Mouse (Mus musculus): ENCODE results near the gene Chd5.

Chd5 gene

DNA sequence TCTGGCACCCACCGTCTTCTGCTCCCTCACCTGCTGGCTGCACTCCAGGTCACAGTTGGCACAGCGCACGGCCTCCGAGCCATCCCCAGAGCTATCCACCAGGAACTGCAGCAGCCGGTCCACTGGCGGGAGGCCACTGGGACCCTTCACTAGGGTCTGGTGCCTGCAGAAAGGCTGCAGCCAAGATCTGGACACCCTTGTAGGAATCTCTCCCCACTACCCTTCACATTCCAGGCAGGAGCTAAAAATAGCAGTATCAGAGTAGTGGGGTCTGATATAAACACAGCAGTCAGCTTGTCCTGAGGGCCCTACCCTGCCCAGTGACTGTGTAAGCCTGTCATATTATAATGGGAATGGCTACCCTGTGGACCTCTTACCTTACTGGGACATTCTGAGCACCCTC lies 20.8 kb upstream of the Chd5 start:
- no peak for DNase-seq (ENCODE audit: low spot score)

DNA sequence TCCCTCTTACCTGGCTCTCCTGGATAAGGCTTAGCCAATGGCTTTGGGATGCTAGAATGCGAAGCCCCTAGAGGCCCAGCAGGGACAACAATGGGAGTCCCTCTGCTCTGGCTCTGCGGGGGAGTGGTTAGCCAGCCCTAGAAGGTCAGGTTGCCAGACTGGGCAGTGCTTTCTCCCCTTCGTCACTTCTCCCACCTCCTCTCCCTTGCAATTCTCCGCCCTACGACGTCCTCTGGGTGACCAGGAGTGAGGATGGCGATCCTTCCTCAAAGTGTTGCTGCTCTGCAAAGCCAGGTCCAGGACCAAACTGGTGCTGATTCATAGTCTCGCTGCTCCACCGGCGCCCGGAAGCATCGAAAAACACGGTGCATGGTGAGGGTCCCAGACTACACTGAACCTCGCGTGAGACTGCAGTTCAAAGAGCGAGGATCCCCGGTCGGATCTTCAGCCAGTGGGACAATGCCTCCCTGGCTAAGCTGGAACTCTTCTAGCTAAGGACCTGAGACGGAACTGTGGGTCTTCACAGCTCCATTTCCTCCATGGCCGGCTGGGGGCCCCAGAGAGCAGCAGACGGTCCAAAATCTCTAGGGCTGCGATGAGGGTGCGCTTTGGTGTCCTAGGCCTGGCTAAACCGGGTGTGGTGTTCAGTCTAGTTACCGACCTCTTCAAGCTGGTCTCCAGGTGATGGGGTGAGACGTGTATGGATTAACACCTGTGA lies 19.8 kb upstream of the Chd5 start, which contains the start of gene Rnf207:
Gene Rnf207 (minus strand): TSS at position 477 of the 718 bp plus-strand sequence.
- peak; percentile 38 for DNase-seq (ENCODE audit: low spot score)

DNA sequence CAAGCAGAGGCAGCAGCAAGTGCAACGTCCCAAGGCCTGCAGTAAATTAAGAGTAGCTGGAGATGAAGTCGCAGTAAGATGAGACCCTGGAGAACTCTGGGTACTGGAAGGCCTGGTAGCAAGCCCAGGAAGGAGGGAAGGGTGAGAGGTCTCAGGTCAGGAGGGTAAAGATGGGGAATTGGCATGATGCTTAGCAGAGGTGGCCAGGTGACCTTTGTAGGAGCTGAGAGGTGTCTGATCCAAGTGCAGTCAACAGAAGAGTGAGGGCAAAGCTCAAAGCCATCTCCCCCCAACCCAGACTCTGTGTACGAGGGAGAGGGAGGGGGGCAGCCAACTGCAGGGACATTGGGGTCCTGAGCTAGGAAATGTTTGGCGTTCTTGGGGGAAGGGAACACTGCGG lies 17.0 kb upstream of the Chd5 start:
- no peak for DNase-seq (ENCODE audit: low spot score)

DNA sequence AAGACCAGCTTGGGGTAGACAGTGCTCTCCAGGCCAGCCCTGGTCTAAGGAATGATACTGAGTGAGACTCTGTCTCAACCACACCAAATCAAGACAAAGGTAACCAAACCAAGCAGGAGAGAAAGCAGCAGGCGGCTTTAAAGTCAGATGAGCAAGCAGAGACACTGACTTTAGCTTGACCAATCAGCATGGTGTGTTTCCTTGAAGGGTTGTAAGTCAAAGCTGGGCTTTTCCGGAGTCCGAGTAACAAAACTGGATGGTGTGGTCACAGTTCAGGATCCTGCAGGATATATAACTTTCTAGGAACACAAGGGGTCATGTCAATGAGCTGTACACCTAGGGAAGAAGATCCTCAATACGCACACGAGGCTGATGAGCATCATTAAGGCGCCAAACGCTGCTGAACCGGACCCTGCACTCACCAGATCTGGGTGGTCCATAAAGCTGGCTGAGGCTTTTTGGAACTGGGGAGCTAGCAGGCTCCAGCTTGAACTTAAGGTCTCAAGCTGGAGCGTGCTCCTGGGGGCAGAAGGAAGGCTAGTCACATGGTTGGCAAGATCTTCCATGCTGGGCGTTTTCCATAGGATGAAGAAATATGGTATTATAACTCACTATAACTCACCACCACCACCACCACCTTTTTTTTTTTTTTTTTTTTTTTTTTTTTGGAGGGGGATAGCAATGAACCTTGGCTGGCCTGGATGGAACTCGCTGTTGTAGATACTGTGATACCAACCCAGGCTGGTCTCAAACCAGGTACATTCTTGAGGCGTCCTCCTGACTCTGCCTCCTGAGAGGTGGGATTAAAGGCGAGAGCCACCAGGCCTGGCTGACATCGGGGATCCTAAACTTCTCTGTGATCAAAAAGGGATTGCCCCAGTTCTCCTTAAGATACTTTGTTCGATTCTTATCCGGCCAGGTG lies 13.5 kb upstream of the Chd5 start:
- no peak for DNase-seq (ENCODE audit: low spot score)

DNA sequence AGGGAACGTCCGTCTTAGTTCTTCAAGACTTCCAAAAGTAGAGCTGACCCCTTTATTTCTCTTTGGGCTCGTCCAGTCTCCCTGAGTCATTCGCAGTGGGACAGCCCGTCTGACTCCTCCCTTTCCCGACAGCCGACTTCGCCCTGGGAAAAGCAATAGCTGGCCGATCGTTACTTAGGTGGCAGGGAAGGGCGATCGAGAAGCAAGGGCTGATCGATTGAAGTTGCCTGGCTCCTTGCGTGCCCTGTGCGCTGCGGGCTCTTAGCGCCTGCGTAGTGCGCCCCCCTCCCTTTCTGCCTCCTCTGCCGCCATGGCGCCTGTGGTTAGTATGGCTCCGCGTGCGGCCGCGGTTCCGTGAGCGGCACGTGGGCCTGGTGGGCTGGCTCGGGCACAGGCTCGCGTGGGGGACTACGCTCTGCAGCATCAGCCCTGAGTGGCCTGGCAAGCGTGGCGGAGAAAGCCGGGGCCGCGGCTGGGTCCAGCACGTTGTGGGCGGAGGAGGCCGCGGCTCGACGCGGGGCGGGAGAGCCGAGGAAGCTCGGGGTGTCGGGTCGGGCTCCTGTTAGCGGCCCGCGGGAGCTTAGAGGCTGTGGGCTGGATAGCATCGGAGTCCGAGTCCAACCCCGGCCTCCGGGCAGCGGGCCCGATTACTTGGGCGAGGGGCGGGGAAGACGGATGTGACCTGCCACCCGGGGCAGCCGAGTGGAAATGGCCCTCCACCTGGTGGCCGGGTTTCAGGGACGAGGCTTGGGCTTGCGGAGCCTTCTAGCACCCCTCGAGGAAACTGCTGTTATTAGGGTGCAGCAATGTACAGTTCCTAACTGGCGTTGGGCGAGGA lies 12.7 kb upstream of the Chd5 start, which contains the start of gene Rpl22:
Gene Rpl22 (plus strand): TSS at position 169 of the 838 bp plus-strand sequence.
- peak; percentile 97 for DNase-seq (ENCODE audit: low spot score)

DNA sequence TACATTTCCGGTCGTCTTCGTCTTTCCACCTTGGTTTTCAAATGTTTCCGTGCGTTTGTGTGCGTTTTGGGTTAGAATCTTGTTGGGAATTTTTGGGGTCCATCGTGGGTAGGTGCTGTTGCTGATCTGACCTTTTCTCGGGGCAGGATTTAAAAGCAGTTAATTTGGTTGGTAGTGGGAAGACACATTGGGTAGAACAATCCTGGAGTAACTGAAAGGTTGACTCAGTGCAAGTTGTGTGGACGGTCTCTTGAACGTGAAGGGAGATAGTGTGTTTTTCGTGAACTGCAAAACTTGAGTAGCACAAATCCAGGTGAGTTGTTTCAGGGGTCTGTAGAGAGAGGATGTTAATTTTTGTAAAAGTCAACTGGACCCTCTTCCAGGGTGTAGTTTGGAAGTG lies 11.9 kb upstream of the Chd5 start:
- DNase-seq (ENCODE audit: low spot score), result no peak

DNA sequence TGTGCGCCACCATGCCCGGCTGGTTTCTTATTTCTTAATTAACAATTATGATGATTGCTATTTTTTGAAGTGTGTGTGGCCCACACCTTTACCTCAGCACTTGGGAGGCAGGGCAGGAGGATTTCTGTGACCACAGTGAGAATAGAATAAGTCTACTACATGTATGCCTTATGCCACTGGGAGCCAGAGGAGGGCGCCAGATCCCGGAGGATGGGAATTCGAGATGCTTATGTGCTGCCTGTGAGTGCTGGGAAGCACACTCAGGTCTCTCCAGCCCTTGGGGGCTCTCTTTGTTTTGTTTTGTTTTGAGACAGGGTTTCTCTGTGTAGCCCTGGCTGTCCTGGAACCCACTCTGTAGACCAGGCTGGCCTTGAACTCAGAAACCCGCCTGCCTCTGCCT lies 9.8 kb upstream of the Chd5 start:
- peak; percentile 39 for DNase-seq (ENCODE audit: low spot score)

DNA sequence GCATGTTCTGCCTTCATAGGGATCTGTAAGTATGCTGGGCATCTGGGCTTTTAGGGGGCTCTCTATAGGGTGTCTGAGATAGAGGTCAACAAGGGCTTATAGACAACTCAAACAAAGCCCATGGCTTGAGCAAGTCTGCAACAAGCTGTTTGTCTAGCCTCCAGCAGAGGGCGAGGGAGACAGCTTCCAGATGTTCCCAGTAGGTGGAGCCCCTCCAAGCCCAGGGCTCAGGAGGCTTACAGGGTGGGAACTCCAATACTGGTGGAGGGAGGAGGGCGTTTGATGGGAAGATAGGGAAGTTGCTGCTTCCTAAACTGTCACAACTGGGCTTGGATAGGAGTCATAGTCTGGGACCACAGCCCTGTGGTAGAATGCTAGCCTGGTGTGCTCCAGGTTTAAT lies 5.5 kb upstream of the Chd5 start:
- peak; percentile 68 for DNase-seq (ENCODE audit: low spot score)

DNA sequence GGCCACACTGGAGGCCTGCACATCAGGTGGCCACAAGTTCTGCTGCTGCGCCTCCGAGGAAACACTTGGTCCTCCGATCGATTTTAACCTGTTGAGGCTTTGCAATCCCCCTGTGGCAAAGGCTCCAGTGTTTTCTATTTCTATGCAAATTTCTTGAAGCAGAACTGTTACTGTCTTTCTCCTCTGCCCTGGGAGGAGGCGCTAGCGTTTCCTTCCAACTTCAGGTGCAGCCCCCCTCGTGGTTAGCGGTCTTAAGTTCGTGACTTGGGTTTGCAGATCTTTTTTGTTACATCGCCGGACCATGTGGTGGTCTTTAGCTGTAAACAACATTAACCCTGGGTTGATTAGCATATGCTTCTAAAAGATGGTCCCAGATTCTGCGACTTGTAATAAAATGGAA lies 4.9 kb upstream of the Chd5 start:
- DNase-seq (ENCODE audit: low spot score), result no peak

DNA sequence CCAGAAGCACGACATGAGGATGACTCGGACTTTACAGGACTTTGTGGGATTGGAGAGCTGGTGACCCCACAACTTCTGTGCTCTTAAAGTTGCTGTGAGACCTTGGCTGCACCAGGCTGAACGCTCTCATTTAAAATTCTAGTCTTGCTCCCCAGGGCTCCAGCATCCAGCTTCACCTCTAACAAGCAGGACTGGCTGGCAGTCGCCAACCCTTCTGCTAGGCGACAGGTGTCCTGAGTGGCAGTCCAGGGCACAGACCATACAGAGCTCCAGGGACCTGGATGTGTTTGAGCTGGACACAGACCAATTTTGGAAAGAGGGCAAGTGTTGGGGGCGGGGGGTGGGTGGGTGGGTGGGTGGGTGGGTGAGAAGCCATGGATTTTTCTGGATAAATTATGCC lies 679 bp upstream of the Chd5 start:
- no peak for DNase-seq (ENCODE audit: low spot score)

DNA sequence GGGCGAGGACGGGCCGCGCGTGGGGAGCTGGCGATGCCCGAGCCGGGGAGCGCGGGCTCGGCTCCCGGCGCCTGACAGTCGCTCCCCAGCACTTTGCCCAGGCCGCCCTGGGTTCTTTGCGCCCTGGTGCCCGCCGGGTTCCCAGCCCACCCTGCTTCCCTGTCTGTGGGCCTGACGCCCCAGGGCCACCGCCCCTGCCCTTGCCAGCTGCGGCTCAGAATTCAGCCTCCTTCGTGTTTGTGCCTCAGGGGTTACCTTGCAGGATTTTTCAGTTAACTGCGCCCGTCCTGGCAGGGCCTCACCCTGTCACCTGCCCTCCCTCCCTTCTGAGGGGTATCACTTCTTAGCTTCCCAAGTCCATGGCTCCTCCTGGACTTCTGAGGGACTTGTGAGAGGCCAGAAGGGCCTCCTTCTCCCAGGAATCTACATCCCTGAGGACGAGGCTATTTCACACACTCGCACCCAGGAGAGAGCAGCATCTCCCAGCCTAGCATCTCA lies 891 bp downstream of the Chd5 start:
- no peak for DNase-seq (ENCODE audit: low spot score)

DNA sequence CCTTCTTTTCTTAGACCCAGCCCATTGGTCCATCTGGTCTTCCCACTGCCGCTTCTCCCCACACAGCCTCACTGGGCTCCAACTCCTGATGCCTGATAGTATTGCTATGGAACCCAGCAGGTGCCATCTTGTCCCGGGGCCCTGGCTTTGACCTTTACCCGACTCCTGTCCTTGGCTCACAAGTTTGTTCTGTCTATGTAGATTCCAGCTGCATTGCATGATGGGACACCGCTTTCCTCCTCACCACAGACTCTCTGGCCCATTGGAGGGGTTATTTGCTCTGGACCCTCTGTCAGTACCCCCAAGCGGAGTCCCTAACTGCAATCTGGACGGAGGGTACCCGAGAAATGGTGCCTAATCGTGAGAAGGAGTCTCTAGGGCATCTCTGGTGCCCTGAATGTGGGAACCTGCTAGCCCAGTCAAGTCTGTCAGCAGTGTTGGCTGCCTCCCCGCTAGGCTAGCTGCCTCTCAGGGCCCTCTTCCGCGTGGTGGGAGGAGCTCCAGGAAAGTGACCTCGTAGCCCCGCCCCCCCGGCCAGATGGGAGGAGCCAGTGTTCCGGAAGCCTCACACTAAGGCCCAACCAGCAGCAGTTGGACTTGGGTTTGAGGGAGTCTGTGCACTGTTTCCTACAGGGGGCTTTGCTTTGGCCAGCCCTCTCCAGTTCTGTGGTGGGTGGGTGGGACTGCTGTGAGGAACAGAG lies 2.3 kb downstream of the Chd5 start:
- no peak for DNase-seq (ENCODE audit: low spot score)

DNA sequence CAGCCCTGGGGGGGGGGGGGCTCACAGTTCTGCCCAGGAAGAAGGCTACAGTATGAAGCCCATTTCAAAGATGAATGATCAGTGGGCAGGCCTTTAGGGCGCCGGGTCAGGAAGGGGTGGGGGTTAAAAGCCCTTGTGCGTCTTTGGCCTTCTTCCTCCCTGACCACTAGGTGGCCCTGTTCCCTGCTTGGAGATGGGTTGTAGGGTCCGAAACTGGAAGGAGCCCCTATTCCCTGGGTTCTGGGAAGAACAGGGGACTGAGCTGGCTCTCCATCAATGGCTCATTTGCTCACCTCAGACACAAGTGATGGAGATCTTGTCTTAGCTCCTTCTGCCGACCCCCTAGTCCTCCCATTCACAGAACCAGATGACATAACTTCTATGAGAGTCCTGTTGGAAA lies 4.8 kb downstream of the Chd5 start:
- peak; percentile 33 for DNase-seq (ENCODE audit: low spot score)

DNA sequence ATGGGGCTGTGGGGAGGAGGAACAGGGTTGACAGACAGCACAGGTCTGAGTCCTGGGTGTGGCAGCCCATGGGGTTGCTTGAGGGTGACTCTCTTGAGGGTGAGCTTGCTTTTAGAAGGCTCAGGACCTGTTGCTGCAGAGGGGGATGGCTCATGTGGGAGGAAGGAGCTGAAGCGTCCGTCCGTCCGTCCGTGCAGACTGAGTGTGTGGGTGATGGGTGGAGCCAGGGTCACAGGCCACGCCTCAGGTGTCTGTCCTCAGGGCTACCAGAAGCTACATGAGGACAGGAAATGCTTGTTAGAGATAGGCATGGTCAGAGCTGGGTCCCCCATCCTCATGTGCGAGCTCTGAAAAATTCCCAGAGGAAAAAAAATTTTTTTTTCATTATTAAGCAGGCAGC lies 6.2 kb downstream of the Chd5 start:
- no peak for DNase-seq (ENCODE audit: low spot score)

DNA sequence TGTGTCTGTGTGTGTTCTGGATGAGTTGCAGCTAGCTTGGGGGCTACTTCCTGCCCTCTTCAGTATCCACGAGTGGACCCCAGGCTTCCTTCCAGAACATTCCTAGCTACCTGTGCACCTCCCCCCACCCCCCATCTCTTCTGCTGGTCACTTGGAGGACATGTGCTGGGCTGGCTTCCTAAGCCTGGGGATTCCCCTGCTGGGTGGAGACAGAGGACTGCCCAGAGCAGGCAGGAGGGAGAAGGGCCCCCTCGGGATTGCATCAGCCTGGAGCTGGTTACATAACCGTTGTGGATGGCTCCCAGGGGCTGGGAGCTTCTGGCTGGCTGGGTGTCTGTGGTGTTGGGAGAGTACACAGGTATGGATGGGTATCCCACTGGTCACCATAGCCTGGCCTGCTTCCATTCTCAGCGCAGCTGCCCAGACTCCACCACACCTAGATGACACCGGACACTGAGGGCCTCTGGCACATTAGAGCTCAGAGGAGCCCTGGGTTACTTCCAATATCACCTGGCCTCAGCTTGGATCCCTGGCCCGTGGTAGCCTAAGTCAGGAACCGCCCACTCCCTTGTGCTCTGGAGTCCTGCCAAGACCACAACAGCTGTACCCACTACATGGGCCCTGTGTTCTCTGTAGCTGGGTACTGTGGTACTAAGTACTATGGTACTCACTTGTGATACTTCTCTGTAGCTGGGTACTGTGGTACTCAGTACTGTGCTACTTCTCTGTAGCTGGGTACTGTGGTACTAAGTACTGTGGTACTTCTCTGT lies 6.9 kb downstream of the Chd5 start:
- DNase-seq (ENCODE audit: low spot score), result peak; percentile 76

DNA sequence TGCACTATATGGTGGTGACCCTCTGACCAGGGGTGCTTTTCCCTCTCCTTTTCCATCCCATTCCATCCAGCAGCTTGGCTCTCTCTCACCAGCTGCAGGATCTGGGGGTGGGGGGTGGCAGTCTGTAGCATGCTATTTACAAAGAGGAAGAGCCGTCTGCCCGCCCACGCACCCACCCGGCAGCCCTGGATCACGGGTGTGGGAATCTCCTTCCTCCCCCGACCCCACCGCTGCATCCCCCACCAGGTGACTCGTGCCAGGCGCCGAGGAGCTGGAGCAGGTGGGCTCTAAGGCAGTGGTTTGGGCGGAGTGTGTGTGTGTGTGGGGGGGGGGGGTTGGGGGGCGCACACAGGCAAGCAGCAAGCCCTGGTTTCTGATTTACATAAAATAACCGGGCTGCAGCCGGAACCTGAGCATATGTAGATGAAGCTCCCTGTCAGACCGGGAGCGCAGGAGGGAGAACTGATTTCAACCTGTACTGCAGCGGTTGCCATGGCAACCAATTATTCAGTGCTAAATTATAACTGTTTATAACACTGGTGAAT lies 11.5 kb downstream of the Chd5 start:
- no peak for DNase-seq (ENCODE audit: low spot score)

DNA sequence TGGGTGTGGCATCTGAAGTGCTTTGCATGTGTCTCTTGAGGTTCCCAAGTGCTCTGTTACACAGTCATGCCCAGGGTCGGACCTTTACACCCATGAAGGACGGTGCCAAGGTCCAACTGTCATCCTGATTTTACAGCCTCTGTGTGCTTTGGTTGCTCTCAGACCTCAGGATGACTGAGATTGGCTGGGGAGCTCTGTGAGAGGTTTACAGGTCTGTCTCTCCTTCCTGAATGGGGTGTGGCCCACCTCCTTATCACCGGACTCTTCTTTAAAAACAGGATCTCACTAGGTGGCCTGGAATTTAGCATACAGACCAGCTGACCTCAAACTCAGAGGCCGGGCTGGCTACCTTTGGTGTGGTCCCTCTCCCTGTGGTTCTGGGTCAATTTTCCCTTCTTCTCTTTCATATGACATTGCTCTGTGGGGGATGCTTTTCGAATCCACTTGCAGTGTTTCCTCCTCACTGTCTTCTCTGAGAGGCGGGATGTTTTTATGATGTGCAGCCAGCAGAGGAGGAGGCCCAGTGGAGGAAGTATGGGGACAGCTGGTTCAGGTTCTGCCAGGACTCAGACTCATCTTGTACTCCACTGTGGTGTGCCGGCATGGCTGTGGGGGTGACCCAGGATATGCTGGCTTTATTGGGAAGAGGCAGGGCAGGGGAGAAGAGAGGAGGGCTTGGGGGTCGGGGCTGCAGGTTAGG lies 12.4 kb downstream of the Chd5 start:
- DNase-seq (ENCODE audit: low spot score), result no peak

DNA sequence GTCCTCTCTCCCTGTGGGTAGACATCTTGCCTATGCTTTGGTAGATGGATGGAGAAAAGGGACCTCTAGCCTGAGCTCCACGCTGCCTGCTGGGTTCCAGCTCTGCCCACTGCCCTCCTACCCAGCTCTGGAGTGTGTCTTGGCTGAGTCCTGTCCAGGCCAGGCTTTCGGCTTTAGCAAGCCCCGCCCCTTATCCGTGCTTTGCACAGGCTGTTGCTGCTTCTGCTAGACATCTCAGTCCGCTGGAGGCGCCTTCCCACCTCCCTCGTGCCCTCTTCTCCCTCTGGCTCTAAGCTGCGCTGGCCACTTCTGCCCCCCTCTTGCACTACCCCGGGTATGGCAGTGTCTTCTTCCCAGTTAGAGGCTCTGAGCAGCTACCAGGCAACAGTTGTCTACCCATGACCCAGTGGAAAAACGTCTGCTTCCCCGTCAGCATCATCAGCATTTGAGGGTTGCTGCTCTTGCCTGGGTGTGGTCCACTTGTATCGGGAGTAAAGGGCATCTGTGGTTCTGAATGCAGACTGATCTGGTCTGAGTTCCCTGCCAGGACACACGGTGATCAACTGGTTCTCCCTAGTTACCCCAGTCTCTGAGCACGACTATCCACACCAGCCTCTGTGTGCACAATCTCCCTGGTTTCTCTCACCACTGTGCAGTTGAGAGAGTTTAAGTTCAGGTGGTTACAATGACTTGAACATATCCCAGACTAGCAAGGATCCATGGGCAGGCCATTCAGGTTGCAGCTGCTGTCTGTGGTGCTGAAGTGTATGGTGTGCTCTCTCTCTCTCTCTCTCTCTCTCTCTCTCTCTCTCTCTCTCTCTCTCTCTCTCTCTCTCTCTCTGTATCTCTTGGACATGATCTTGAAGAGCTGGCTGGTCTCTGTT lies 13.2 kb downstream of the Chd5 start:
- DNase-seq (ENCODE audit: low spot score), result peak; percentile 34

All from adipocyte (in vitro differentiated cells).